Mouse (Mus musculus) embryo, embryonic 9.5 days (tissue): Measurements from ENCODE around the gene Rpp30.
A peak's percentile ranks its signal among the peaks of the same experiment; 100 is the strongest.

Experiments
- DNase-seq: peaks from one replicate; pipeline ENCODE4 v3.0.0-alpha.2; 2017; ENCODE audit errors: extremely low spot score

Rpp30 gene

GRCm38 (mm10) chr19:36083262-36084225 is at the start of gene Rpp30:
Gene Rpp30, plus strand, starts transcription at chr19:36083716.
- DNase-seq = peak; percentile 84

- DNase-seq = no peak
Observed at GRCm38 (mm10) chr19:36046046-36046445, 37.5 kb upstream of the Rpp30 start.

- no peak for DNase-seq
Observed at GRCm38 (mm10) chr19:36056502-36057221, 26.9 kb upstream of the Rpp30 start.

GRCm38 (mm10) chr19:36057231-36057811 is 26.2 kb upstream of the Rpp30 start, which contains the start of gene Htr7:
Gene Htr7, minus strand, starts transcription at chr19:36057507.
- peak; percentile 68 for DNase-seq

GRCm38 (mm10) chr19:36062801-36063529 is 20.6 kb upstream of the Rpp30 start:
- no peak for DNase-seq

GRCm38 (mm10) chr19:36082606-36083261 is 782 bp upstream of the Rpp30 start:
- peak; percentile 61 for DNase-seq

GRCm38 (mm10) chr19:36090781-36091180 is 7.3 kb downstream of the Rpp30 start:
- peak; percentile 29 for DNase-seq

GRCm38 (mm10) chr19:36097194-36097593 is 13.7 kb downstream of the Rpp30 start:
- no peak for DNase-seq

- DNase-seq = no peak
Observed at GRCm38 (mm10) chr19:36098265-36098664, 14.7 kb downstream of the Rpp30 start.

GRCm38 (mm10) chr19:36098916-36099315 is 15.4 kb downstream of the Rpp30 start:
- DNase-seq = no peak

- DNase-seq = no peak
Observed at GRCm38 (mm10) chr19:36103909-36104308, 20.4 kb downstream of the Rpp30 start.

GRCm38 (mm10) chr19:36109318-36109944 is 25.9 kb downstream of the Rpp30 start:
- DNase-seq = no peak

GRCm38 (mm10) chr19:36110465-36110864 is 26.9 kb downstream of the Rpp30 start:
- DNase-seq = peak; percentile 8

- peak; percentile 84 for DNase-seq
Observed at GRCm38 (mm10) chr19:36111054-36111895, 27.8 kb downstream of the Rpp30 start.

- DNase-seq = peak; percentile 10
Observed at GRCm38 (mm10) chr19:36112007-36112406, 28.5 kb downstream of the Rpp30 start.

GRCm38 (mm10) chr19:36116185-36116584 is 32.7 kb downstream of the Rpp30 start:
- DNase-seq = no peak

GRCm38 (mm10) chr19:36119219-36119618 is 35.7 kb downstream of the Rpp30 start:
- no peak for DNase-seq

GRCm38 (mm10) chr19:36119783-36120471 is 36.4 kb downstream of the Rpp30 start, which contains the start of gene Ankrd1:
Gene Ankrd1, minus strand, starts transcription at chr19:36120099.
- no peak for DNase-seq

- no peak for DNase-seq
Observed at GRCm38 (mm10) chr19:36124203-36124602, 40.7 kb downstream of the Rpp30 start.
